Mouse (Mus musculus) kidney, adult 2 months (tissue): ENCODE results near the gene Gdf11.

ENCODE experiments used
- CTCF ChIP-seq: fragments of 200-500 bp; conservative IDR thresholded peaks from 2 replicates; pipeline ENCODE4 v1.5.1; 2011; ENCODE audit warnings: low read depth, mild to moderate bottlenecking, control low read depth, low read length, moderate library complexity, mixed read lengths; ENCODE audit not compliant: insufficient read depth, insufficient read length
- POLR2A ChIP-seq: fragments of 200-500 bp; IDR thresholded peaks from one replicate; pipeline ENCODE4 v1.6.1; 2011; ENCODE audit warnings: low read depth, low read length, control low read depth

GRCm38 (mm10) chr10:128913696-128914095 lies 22.2 kb upstream of the Gdf11 start:
- TF ChIP-seq CTCF (no peak), POLR2A (peak; percentile 18)
